Mouse (Mus musculus) heart, postnatal 4 days (tissue): ENCODE measurements around the gene Ank2. TPM values are rescaled to one million over a fixed set of nuclear protein-coding genes. Genes with fewer than 3 reads are reported as not detected.

Experiments used
- DNase-seq: peaks from one replicate; pipeline ENCODE4 v3.0.0; 2021
- total RNA-seq, 2 experiments: library from RNA; stranded (reverse); gene quantifications; 2 replicates each; pipeline ENCODE4 v1.2.3; 2021

Gene Ank2
- total RNA-seq, 2 experiments from 2014 or later = 223 to 230 TPM

- peak; percentile 18 for DNase-seq
These were observed 273.1 kb downstream of the Ank2 start for GRCm38 (mm10) chr3:127225799-127226730.

GRCm38 (mm10) chr3:127225167-127225798 lies 273.9 kb downstream of the Ank2 start:
- DNase-seq = no peak

- no peak for DNase-seq
These were observed 274.6 kb downstream of the Ank2 start for GRCm38 (mm10) chr3:127224315-127225166.

- no peak for DNase-seq
These were observed 277.1 kb downstream of the Ank2 start for GRCm38 (mm10) chr3:127222086-127222485.

GRCm38 (mm10) chr3:127220859-127221258 lies 278.3 kb downstream of the Ank2 start:
- DNase-seq = no peak

GRCm38 (mm10) chr3:127213534-127213933 lies 285.6 kb downstream of the Ank2 start:
- no peak for DNase-seq

- no peak for DNase-seq
These were observed 288.0 kb downstream of the Ank2 start for GRCm38 (mm10) chr3:127211119-127211518.

GRCm38 (mm10) chr3:127210552-127210951 lies 288.6 kb downstream of the Ank2 start:
- DNase-seq = no peak

GRCm38 (mm10) chr3:127208871-127209270 lies 290.3 kb downstream of the Ank2 start:
- no peak for DNase-seq

- no peak for DNase-seq
These were observed 293.2 kb downstream of the Ank2 start for GRCm38 (mm10) chr3:127205883-127206434.

- no peak for DNase-seq
These were observed 296.6 kb downstream of the Ank2 start for GRCm38 (mm10) chr3:127202484-127203115.

- no peak for DNase-seq
These were observed 298.4 kb downstream of the Ank2 start for GRCm38 (mm10) chr3:127200789-127201188.

GRCm38 (mm10) chr3:127199112-127199665 lies 300.0 kb downstream of the Ank2 start:
- no peak for DNase-seq

GRCm38 (mm10) chr3:127198656-127199055 lies 300.5 kb downstream of the Ank2 start:
- no peak for DNase-seq

- DNase-seq = no peak
These were observed 310.4 kb downstream of the Ank2 start for GRCm38 (mm10) chr3:127188789-127189128.

GRCm38 (mm10) chr3:127188086-127188788 lies 310.9 kb downstream of the Ank2 start:
- no peak for DNase-seq

GRCm38 (mm10) chr3:127187081-127187480 lies 312.1 kb downstream of the Ank2 start:
- DNase-seq = no peak

- no peak for DNase-seq
These were observed 312.9 kb downstream of the Ank2 start for GRCm38 (mm10) chr3:127186239-127186638.

- peak; percentile 17 for DNase-seq
These were observed 315.0 kb downstream of the Ank2 start for GRCm38 (mm10) chr3:127183998-127184753.

- DNase-seq = no peak
These were observed 326.5 kb downstream of the Ank2 start for GRCm38 (mm10) chr3:127172697-127173096.
